Mouse (Mus musculus) midbrain, embryonic 16.5 days (tissue): ENCODE measurements around the gene Isy1. TPM values are rescaled to one million over a fixed set of nuclear protein-coding genes. Genes with fewer than 3 reads are reported as not detected.

ENCODE experiments used
- ATAC-seq: fragments of 200-750 bp; cut with Nextera tagmentation; 2 replicates; pipeline ENCODE4 v1.8.0; 2017; ENCODE audit warnings: moderate TSS enrichment
- H3K27ac ChIP-seq: fragments of 300-500 bp; sonication (generic); 2 replicates; pipeline ENCODE4 v1.5.1; 2014; ENCODE audit warnings: mild to moderate bottlenecking, low read length, mixed read lengths
- H3K27me3 ChIP-seq: fragments of 300-500 bp; sonication (generic); 2 replicates; pipeline ENCODE4 v1.6.1; 2014; ENCODE audit warnings: low read depth, low read length, mixed read lengths; ENCODE audit not compliant: control insufficient read depth, insufficient read depth
- H3K36me3 ChIP-seq: fragments of 300-500 bp; sonication (generic); 2 replicates; pipeline ENCODE4 v1.6.1; 2014; ENCODE audit warnings: mild to moderate bottlenecking, low read length, moderate library complexity, mixed read lengths; ENCODE audit not compliant: control insufficient read depth, insufficient read depth
- H3K4me1 ChIP-seq: fragments of 300-500 bp; sonication (generic); 2 replicates; pipeline ENCODE4 v1.6.1; 2014; ENCODE audit warnings: mild to moderate bottlenecking, low read length, mixed read lengths; ENCODE audit not compliant: control insufficient read depth, insufficient read depth
- H3K4me2 ChIP-seq: fragments of 300-500 bp; sonication (generic); 2 replicates; pipeline ENCODE4 v1.6.1; 2014; ENCODE audit warnings: mild to moderate bottlenecking, low read length, mixed read lengths
- H3K4me3 ChIP-seq: fragments of 300-500 bp; sonication (generic); 2 replicates; pipeline ENCODE4 v1.5.1; 2014; ENCODE audit warnings: low read depth, mild to moderate bottlenecking, low read length, moderate library complexity, mixed read lengths
- H3K9ac ChIP-seq: fragments of 300-500 bp; sonication (generic); 2 replicates; pipeline ENCODE4 v1.6.1; 2014; ENCODE audit warnings: low read depth, low read length, mixed read lengths
- H3K9me3 ChIP-seq: fragments of 300-500 bp; sonication (generic); replicated peaks from 2 replicates; pipeline ENCODE4 v1.6.1; 2014; ENCODE audit warnings: mild to moderate bottlenecking, low read length, mixed read lengths; ENCODE audit not compliant: control insufficient read depth, poor library complexity, severe bottlenecking
- WGBS: fragments of 180-500 bp; shearing (Covaris S2); extraction: QIAGEN DNeasy Blood & Tissue Kit; methylation state at CpG from one replicate; pipeline ENCODE4 v1.1.7; 2014; 5-methylcytosine and 5-hydroxymethylcytosine counted together
- polyA plus RNA-seq: library from polyadenylated mRNA; unstranded; fragments of >200 nt; fragmentation: Nextera tagmentation; extraction: Ambion mirVana; gene quantifications from 2 replicates; pipeline ENCODE4 v1.2.1, GENCODE M21; 2015

Isy1 gene
- polyA plus RNA-seq, 1 experiment from 2014 or later: 26.2 TPM

- WGBS: 72% methylated on average over 1 of the region's 1 CpGs
Measured at GRCm38 (mm10) chr6:87875083-87875482, 36.5 kb upstream of the Isy1 start.

DNA sequence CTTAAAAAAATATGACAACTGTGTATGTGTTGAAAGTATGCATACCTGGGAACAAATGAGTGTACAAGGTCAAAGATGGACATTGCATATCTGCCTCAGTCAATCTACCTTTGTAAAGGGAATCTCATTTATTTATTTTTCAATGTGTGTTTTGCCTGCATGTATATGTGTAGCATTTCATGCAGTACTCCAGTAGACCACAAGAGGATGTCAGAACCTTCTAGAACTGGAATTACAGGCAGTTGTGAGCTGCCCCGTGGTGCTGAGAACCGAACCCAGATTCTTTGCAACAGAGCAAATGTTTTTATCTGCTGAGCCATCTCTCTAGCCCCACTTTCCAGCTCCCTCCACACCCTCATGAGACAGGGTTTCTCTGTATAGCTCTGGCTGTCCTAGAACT is 35.4 kb upstream of the Isy1 start:
- Histone ChIP-seq H3K4me2 (no peak overlapping the region), H3K4me3 (no peak overlapping the region), H3K9me3 (no peaks in the 10 kb centered on the region), H3K4me1 (no peaks in the 10 kb centered on the region), H3K27ac (no peak overlapping the region), H3K36me3 (no peaks in the 10 kb centered on the region), H3K27me3 (no peaks in the 10 kb centered on the region), H3K9ac (no peak overlapping the region)
- 88% methylated on average over 2 of the region's 2 CpGs for WGBS
- ATAC-seq: no peak

More at GRCm38 (mm10) chr6:87875083-87875482, 36.5 kb upstream of the Isy1 start:
- ATAC-seq: no peak
- Histone ChIP-seq H3K36me3 (no peaks in the 10 kb centered on the region), H3K27me3 (no peaks in the 10 kb centered on the region), H3K27ac (no peak overlapping the region), H3K4me2 (no peak overlapping the region), H3K9ac (no peak overlapping the region), H3K4me1 (no peaks in the 10 kb centered on the region), H3K4me3 (no peak overlapping the region), H3K9me3 (no peaks in the 10 kb centered on the region)

GRCm38 (mm10) chr6:87873104-87873503 is 34.5 kb upstream of the Isy1 start:
- ATAC-seq: no peak
- no peaks in the 10 kb centered on the region for H3K9me3 ChIP-seq
- no peak overlapping the region for H3K27ac ChIP-seq
- no peaks in the 10 kb centered on the region for H3K4me1 ChIP-seq
- WGBS: 50% methylated on average over 1 of the region's 1 CpGs
- H3K4me2 ChIP-seq: no peak overlapping the region
- no peak overlapping the region for H3K4me3 ChIP-seq
- H3K9ac ChIP-seq: no peak overlapping the region
- no peaks in the 10 kb centered on the region for H3K36me3 ChIP-seq
- no peaks in the 10 kb centered on the region for H3K27me3 ChIP-seq

- H3K27me3 ChIP-seq: no peaks in the 10 kb centered on the region
- H3K4me3 ChIP-seq: no peak overlapping the region
- 83% methylated on average over 7 of the region's 7 CpGs for WGBS
- H3K4me1 ChIP-seq: no peaks in the 10 kb centered on the region
- no peak for ATAC-seq
- H3K4me2 ChIP-seq: no peak overlapping the region
- no peaks in the 10 kb centered on the region for H3K36me3 ChIP-seq
- no peak overlapping the region for H3K27ac ChIP-seq
- no peak overlapping the region for H3K9ac ChIP-seq
- no peaks in the 10 kb centered on the region for H3K9me3 ChIP-seq
Measured at GRCm38 (mm10) chr6:87871240-87871639, 32.6 kb upstream of the Isy1 start.

DNA sequence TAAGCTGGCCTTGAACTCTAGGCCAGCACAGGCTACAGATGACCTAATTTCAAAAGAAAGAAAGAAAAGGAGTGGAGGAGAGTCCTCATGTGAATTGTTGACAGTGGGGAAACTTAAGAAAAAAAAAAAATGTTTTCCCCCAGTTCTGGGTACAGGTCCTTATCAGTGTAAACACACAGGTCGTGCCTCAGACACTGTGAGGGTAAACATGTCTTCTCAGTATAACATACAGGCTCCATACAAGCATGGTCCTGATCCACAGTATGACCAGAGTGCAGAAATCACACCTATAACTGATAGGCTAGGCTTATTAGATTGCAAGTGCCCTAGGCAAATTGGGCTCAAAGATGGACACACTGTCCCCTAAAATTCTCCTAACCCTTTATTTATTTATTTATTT is 31.8 kb upstream of the Isy1 start:
- Histone ChIP-seq H3K4me1 (no peaks in the 10 kb centered on the region), H3K4me3 (no peak overlapping the region), H3K27me3 (no peaks in the 10 kb centered on the region), H3K9ac (no peak overlapping the region), H3K27ac (no peak overlapping the region), H3K4me2 (no peak overlapping the region), H3K9me3 (no peaks in the 10 kb centered on the region), H3K36me3 (no peaks in the 10 kb centered on the region)
- ATAC-seq: no peak
- WGBS: 79% methylated on average over 1 of the region's 1 CpGs

DNA sequence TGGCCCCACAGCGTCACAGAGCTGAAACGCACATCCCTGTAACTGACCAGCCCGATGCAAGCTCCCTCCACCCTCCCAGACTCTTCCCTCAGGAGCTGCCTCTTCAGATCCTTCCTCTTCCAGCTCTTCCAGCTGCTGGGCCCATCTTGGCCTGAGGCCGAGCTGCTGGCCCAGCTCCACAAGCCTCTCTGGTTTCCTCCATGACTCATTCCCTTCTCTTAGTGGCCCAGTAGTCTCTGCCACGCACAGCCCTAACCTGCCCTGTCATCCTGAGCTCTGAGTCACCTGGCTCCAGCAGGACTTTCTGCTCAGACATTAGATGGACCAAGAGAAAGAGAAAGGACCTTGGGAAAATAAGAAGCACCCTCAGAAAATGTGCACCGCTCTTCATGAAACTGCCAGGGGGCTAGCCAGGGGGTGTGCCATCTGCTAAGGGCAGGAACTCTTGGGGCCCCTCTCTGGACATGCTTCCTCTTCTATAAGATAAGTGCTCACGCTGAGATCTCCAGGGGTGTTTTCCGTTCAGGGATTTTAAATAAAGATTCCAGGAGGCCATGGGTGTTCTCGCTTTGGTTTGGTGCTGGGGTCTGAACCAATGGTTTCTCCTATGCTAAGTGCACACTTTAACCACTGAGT is 30.4 kb upstream of the Isy1 start:
- ATAC-seq: no peak
- 77% methylated on average over 9 of the region's 9 CpGs for whole genome bisulfite sequencing

DNA sequence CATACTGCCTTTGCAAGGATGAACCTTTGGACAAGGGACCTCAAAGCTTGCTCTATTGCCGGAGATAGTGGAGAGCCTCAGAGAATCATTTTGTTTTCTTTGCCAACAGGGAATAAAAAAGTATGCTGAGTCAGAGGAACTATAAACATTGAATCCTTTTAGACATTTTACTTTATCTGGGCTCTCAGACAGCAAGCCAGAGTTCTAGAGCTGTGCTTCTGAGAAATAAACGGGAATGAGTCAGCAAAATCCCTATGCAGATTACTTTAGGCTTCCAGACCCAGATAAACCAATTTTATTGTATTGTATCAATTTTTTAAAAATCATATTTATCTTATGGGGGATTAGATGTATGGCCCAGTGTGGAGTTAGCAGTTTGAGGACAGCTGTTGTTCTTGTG is 28.7 kb upstream of the Isy1 start:
- no peak overlapping the region for H3K4me3 ChIP-seq
- no peaks in the 10 kb centered on the region for H3K4me1 ChIP-seq
- no peak overlapping the region for H3K27ac ChIP-seq
- H3K4me2 ChIP-seq: no peak overlapping the region
- no peaks in the 10 kb centered on the region for H3K36me3 ChIP-seq
- no peak for ATAC-seq
- WGBS: 87% methylated on average over 2 of the region's 2 CpGs
- no peaks in the 10 kb centered on the region for H3K9me3 ChIP-seq
- H3K27me3 ChIP-seq: no peaks in the 10 kb centered on the region
- H3K9ac ChIP-seq: no peak overlapping the region

More for the DNA sequence above, 30.4 kb upstream of the Isy1 start:
- Histone ChIP-seq H3K36me3 (no peaks in the 10 kb centered on the region), H3K27ac (no peak overlapping the region), H3K27me3 (no peaks in the 10 kb centered on the region), H3K9me3 (no peaks in the 10 kb centered on the region), H3K9ac (no peak overlapping the region), H3K4me3 (no peak overlapping the region), H3K4me2 (no peak overlapping the region), H3K4me1 (no peaks in the 10 kb centered on the region)

GRCm38 (mm10) chr6:87866211-87866610 is 27.6 kb upstream of the Isy1 start:
- Histone ChIP-seq H3K4me2 (no peak overlapping the region), H3K27ac (no peak overlapping the region), H3K36me3 (no peaks in the 10 kb centered on the region), H3K9me3 (no peaks in the 10 kb centered on the region), H3K4me3 (no peak overlapping the region), H3K4me1 (no peaks in the 10 kb centered on the region), H3K27me3 (no peaks in the 10 kb centered on the region), H3K9ac (no peak overlapping the region)
- ATAC-seq: no peak
- 89% methylated on average over 6 of the region's 6 CpGs for WGBS

GRCm38 (mm10) chr6:87857071-87857470 is 18.5 kb upstream of the Isy1 start:
- Histone ChIP-seq H3K4me3 (no peak overlapping the region), H3K4me1 (no peaks in the 10 kb centered on the region), H3K27ac (no peak overlapping the region), H3K27me3 (no peaks in the 10 kb centered on the region; the same call in 1 of the 2 replicates), H3K4me2 (no peak overlapping the region), H3K9me3 (no peaks in the 10 kb centered on the region), H3K36me3 (no peaks in the 10 kb centered on the region), H3K9ac (no peak overlapping the region)
- no peak for ATAC-seq
- 66% methylated on average over 1 of the region's 1 CpGs for WGBS
